Mouse (Mus musculus) testis, adult 2 months (tissue): ENCODE measurements around the gene Znfx1. TPM values are rescaled to one million over a fixed set of nuclear protein-coding genes. Genes with fewer than 3 reads are reported as not detected.

Experiments used
- H3K27ac ChIP-seq: fragments of 200-500 bp; 2 replicates; pipeline ENCODE4 v1.5.1; 2012; ENCODE audit warnings: low read depth, low read length; ENCODE audit not compliant: control insufficient read depth, insufficient read depth
- H3K27me3 ChIP-seq: fragments of 200-500 bp; 2 replicates; pipeline ENCODE4 v1.6.1; 2012; ENCODE audit warnings: mild to moderate bottlenecking, low read length, moderate library complexity; ENCODE audit not compliant: control insufficient read depth, insufficient read depth
- H3K36me3 ChIP-seq: fragments of 200-500 bp; 2 replicates; pipeline ENCODE4 v1.6.1; 2012; ENCODE audit warnings: mild to moderate bottlenecking, low read length; ENCODE audit not compliant: control insufficient read depth, insufficient read depth
- H3K4me1 ChIP-seq: fragments of 200-500 bp; 2 replicates; pipeline ENCODE4 v1.6.1; 2012; ENCODE audit warnings: low read length; ENCODE audit not compliant: control insufficient read depth, insufficient read depth
- H3K4me3 ChIP-seq: fragments of 200-500 bp; 2 replicates; pipeline ENCODE4 v1.5.1; 2012; ENCODE audit warnings: low read depth, mild to moderate bottlenecking, low read length, moderate library complexity, mixed read lengths; ENCODE audit not compliant: control insufficient read depth
- CTCF ChIP-seq: fragments of 200-500 bp; IDR thresholded peaks from 2 replicates; pipeline ENCODE4 v1.5.1; 2012; ENCODE audit warnings: low read depth, mild to moderate bottlenecking, inconsistent platforms, low read length, moderate library complexity; ENCODE audit not compliant: control insufficient read depth, insufficient read depth, insufficient replicate concordance
- POLR2A ChIP-seq: fragments of 200-500 bp; IDR thresholded peaks from 2 replicates; pipeline ENCODE4 v1.6.1; 2012; ENCODE audit warnings: low read depth, mild to moderate bottlenecking, inconsistent platforms, low read length, moderate library complexity; ENCODE audit not compliant: control insufficient read depth
- polyA plus RNA-seq: library from polyadenylated mRNA; depleted of rRNA; stranded (reverse); fragments of >200 nt; gene quantifications from 2 replicates; pipeline ENCODE4 v1.2.3, GENCODE M21; 2012

Gene Znfx1
- polyA plus RNA-seq, 1 experiment: 42.7 TPM

DNA sequence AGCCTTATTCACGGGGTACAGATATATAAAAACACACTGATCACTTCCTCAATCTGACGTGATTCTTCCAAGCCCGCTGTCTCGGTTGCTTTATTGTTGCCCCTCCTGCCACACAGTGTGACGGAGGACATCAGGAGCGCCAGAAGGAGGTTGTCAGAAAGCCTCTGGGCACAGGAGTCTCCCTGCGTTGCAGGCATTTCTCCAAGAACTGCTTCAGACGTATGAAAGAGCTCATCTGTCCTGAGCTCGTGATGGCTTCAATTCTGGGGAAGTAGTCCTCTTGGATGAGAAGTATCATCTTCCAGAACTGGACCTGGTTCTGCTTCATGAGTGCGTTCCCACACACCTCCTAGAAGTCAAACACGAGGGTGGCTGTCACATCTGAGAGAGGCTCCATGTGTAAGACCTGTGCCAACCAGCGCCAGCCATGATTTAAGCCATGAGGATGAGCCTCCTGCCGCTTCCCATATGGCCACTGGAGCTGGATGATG lies 55.8 kb downstream of the Znfx1 start:
- Histone ChIP-seq H3K4me3 (no peak overlapping the region), H3K27ac (no peak overlapping the region), H3K27me3 (no peaks in the 10 kb centered on the region), H3K4me1 (no peaks in the 10 kb centered on the region), H3K36me3 (no peaks in the 10 kb centered on the region)
- TF ChIP-seq CTCF: no peak
- TF ChIP-seq POLR2A: no peak

DNA sequence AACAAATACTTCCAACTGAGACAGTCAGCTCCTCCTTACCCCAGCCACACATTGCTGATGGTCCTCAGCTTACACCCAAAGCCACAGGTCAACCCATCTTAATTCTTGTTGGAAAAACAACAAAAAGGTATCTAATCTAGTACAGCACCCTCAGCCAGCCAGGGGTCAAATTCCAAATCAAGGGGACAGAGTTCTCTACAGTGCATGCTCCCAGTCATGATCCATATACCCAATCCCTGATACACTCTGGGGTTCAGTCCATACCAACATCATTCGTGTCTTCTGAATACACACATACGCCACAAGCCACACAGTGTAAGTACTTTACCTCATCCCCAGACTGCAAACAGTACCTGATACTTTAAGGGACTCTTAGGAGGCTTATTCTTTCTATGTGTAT lies 56.5 kb downstream of the Znfx1 start:
- Histone ChIP-seq H3K36me3 (no peaks in the 10 kb centered on the region), H3K27me3 (no peaks in the 10 kb centered on the region), H3K27ac (no peak overlapping the region), H3K4me3 (no peak overlapping the region), H3K4me1 (no peaks in the 10 kb centered on the region)
- TF ChIP-seq POLR2A (no peak), CTCF (no peak)

DNA sequence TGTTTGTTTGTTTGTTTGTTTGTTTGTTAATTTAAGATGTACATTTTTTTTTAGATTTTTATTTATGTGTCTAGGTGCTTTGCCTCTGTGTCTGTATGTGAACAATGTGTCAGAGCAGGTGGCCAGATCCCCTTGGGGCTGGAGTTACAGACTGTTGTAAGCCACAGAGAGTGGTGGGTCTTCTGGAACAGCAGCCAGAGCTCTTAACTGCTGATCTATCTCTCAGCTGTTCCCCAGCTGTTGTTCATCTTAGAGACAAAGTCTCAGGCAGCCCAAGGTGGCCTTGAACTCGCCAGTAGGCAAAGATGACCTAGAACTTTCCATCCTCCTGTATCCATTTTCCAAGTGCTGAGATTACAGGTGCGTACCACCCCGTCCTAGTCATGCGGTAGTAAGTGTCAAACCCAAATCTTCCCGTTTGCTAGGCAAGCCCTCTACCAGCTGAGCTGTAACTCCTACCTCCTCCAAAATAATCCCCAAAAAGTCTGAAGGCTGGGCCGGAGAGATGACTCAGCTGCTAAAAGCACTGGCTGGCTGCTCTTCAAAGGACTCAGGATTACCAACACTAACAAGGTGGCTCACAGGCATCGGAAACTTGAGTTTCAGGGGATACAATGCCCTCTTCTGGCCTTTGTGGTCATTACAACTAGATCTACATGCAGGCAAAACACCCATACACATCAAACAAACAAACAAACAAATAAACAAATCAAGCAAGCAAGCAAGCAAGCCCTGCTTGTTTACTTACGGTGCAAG lies 58.5 kb downstream of the Znfx1 start:
- TF ChIP-seq CTCF: peak; percentile 14; the same call in 1 of the 2 replicates
- TF ChIP-seq POLR2A: no peak
- H3K27ac ChIP-seq: no peak overlapping the region
- no peak overlapping the region for H3K4me3 ChIP-seq
- H3K27me3 ChIP-seq: no peaks in the 10 kb centered on the region
- no peaks in the 10 kb centered on the region for H3K4me1 ChIP-seq
- H3K36me3 ChIP-seq: no peaks in the 10 kb centered on the region

DNA sequence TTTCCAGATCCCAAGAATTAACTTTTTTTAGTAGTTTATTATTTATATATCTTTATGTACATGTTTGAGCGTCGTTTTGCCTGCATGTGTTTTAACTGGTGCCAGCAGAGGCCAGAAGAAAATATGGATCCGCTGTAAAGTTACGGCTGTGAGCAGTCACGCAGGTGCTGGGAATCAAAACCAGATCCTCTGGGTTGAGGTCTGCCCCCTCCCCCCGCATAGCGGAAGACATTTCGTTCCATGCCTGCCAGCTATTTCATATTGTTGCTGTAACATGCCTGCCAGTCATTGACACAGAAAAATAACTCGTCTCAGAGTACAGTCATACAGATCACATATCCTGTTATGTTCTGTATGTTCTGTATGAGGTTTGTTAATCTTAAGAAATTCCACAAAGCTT lies 61.3 kb downstream of the Znfx1 start:
- H3K4me1 ChIP-seq: peaks cover 3% of the 10 kb centered on the region; the same call in 1 of the 2 replicates
- no peaks in the 10 kb centered on the region for H3K36me3 ChIP-seq
- no peak overlapping the region for H3K27ac ChIP-seq
- no peaks in the 10 kb centered on the region for H3K27me3 ChIP-seq
- TF ChIP-seq CTCF: no peak
- no peak for TF ChIP-seq POLR2A
- no peak overlapping the region for H3K4me3 ChIP-seq

DNA sequence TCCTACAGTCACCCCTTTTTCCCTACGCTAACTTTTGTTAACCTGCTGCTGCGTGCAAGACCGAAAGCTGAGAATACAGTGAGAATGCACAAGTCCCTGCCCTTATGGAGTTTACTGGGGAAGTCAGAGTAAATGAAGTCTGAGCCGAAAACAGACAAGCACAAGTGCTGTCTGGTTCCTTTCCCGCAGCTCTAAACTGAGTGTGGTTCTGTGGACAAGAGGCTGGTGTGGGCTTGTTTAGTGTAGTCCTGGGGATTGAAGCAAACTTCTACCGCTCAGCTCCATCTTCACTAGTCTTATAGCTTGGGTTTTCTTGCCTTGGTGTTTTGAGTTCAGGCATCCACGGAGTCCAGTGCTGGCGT lies 66.3 kb downstream of the Znfx1 start:
- Histone ChIP-seq H3K27ac (peak overlapping the region; percentile 77), H3K36me3 (no peaks in the 10 kb centered on the region), H3K4me3 (peak overlapping the region; percentile 72), H3K27me3 (no peaks in the 10 kb centered on the region), H3K4me1 (peaks cover 9% of the 10 kb centered on the region)
- no peak for TF ChIP-seq CTCF
- TF ChIP-seq POLR2A: no peak

DNA sequence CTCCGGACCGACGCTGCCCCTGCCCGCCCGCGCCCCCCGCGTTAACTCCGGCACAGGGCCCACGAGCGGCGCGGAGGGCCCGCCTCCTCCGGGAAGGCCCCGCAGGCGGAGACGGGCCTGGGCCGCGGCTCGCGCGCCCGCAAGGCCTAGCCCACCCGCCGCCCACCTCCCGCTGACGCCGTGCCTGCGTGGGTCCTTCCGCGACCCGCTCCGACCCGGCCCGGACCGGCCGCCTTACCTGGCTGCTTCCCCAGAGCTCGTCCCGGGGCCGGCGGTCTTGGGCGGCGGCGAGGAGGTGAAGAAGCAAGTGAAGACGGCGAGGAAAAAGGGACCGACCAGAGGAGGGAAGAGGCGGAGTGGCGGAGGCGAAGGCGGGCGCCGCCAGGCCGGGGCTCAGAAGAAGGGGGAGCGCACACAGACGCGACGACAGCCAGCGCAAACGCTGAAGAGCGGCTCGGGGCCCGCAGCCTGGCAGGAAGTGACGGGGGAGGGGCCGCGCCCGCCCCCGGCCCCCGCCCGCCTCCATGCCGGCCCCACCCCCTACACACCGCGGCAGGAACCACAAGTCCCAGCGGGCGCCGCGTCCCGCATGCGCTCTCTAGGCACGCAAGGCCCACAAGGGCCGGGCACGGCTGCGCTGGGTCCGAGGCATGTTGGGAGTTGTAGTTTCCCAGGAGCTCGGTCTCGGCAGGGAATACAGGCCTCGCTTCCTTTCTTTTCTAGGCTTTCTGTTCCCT lies 66.9 kb downstream of the Znfx1 start, which contains the start of gene Stau1:
TSS of gene Stau1 (minus strand) at position 504 of the 737 bp plus-strand sequence.
- peak within 1 kb of the TSS; percentile 98 for H3K27ac ChIP-seq
- H3K36me3 ChIP-seq: no peaks in the 10 kb centered on the region
- H3K4me3 ChIP-seq: peak within 1 kb of the TSS; percentile 100
- no peaks in the 10 kb centered on the region for H3K27me3 ChIP-seq
- H3K4me1 ChIP-seq: peaks cover 9% of the 10 kb centered on the region
- peak; percentile 92 for TF ChIP-seq POLR2A
- no peak for TF ChIP-seq CTCF
